Mouse (Mus musculus): ENCODE measurements at regions not wholly inside any gene's neighbourhood (a gene's known extent, or its start where the extent isn't known, plus 50 kb on each side); places are given as distances from the start of the nearest gene placed in this dataset.

GRCm38 (mm10) chr4:56064657-56065056 lies 532.4 kb upstream of the Klf4 start:
- Histone ChIP-seq H3K4me1 (ENCODE audit: control insufficient read depth, insufficient read depth, low read length) (no peaks in the 10 kb centered on the region), H3K27ac (ENCODE audit: low read depth, low read length) (no peak overlapping the region), H3K4me2 (ENCODE audit: low read depth) (no peak overlapping the region), H3K4me3 (ENCODE audit: low read depth, low read length) (no peak overlapping the region), H3K9me3 (ENCODE audit: control insufficient read depth, low read length) (no peaks in the 10 kb centered on the region), H3K27me3 (ENCODE audit: control insufficient read depth, insufficient read depth, low read length) (no peaks in the 10 kb centered on the region), H3K36me3 (ENCODE audit: control insufficient read depth, insufficient read depth, low read length) (no peaks in the 10 kb centered on the region), H3K9ac (ENCODE audit: low read length) (no peak overlapping the region)
- DNase-seq (ENCODE audit: low spot score) = no peak
- no peak for ATAC-seq (ENCODE audit: insufficient read depth, low FRiP score, low TSS enrichment)
- 87% methylated on average over 4 of the region's 4 CpGs for WGBS

DNA sequence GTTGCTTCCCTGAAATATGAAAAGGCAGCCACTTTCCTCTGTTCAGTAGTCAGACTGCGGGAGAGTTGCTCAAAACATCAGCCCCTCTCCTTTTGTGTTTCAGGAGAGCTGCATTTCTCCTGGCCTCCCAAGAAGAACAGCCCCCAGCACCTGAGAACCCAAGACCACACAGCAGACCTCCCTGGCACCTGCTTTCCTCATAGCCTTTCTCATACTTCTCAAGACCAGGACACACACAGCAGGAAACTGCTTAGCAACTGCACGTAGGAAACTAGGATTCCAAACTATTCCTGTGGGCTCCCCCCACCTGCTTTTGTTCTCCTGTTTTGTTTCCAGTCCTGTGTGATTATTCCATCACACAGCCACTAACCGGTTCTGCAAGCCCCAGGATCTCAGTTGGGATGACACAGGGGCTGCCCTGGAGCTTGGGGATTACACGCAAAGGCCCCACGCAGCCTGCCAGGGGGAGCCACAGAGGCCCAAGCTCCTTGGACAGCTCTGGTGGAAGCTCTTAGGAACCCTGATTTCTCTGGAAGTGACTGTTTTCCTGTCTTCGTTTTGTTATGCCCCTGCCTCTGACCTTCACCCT lies 519.6 kb upstream of the Klf4 start:
- WGBS = 41% methylated on average over 6 of the region's 6 CpGs
- DNase-seq (ENCODE audit: low spot score) = no peak
- no peaks in the 10 kb centered on the region for H3K36me3 ChIP-seq (ENCODE audit: control insufficient read depth, insufficient read depth, low read length)

DNA sequence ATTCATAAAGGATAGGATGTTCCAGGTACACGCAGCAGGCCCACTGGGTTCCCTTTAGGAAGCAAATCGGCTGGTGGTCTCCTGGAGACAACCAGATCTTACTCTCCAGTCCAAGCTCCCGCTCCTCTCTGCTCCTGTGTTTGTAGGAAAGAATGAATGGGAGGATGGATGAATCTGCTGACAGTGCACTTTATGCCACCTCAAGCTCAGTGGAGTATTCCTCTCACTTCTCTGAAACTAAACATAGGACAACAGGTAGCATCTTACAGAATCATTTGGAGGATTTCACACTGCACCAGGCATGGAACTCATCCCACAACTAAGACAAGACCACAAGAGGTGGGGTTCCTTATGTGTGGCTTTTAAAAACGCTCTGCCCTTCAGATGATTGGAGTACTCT lies 507.1 kb upstream of the Klf4 start:
- Histone ChIP-seq H3K4me2 (ENCODE audit: low read depth) (no peak overlapping the region), H3K9ac (ENCODE audit: low read length) (no peak overlapping the region), H3K4me3 (ENCODE audit: low read depth, low read length) (no peak overlapping the region), H3K4me1 (ENCODE audit: control insufficient read depth, insufficient read depth, low read length) (no peaks in the 10 kb centered on the region), H3K9me3 (ENCODE audit: control insufficient read depth, low read length) (no peaks in the 10 kb centered on the region), H3K27me3 (ENCODE audit: control insufficient read depth, insufficient read depth, low read length) (no peaks in the 10 kb centered on the region), H3K27ac (ENCODE audit: low read depth, low read length) (no peak overlapping the region), H3K36me3 (ENCODE audit: control insufficient read depth, insufficient read depth, low read length) (no peaks in the 10 kb centered on the region)
- ATAC-seq (ENCODE audit: insufficient read depth, low FRiP score, low TSS enrichment) (no peak), DNase-seq (ENCODE audit: low spot score) (no peak)
- WGBS = 94% methylated on average over 4 of the region's 4 CpGs

More for the DNA sequence above, 519.6 kb upstream of the Klf4 start:
- Histone ChIP-seq H3K4me2 (ENCODE audit: low read depth) (no peak overlapping the region), H3K9ac (ENCODE audit: low read length) (no peak overlapping the region), H3K4me3 (ENCODE audit: low read depth, low read length) (no peak overlapping the region), H3K4me1 (ENCODE audit: control insufficient read depth, insufficient read depth, low read length) (no peaks in the 10 kb centered on the region), H3K27ac (ENCODE audit: low read depth, low read length) (no peak overlapping the region), H3K27me3 (ENCODE audit: control insufficient read depth, insufficient read depth, low read length) (no peaks in the 10 kb centered on the region), H3K9me3 (ENCODE audit: control insufficient read depth, low read length) (no peaks in the 10 kb centered on the region)
- ATAC-seq (ENCODE audit: insufficient read depth, low FRiP score, low TSS enrichment) = no peak

GRCm38 (mm10) chr4:56036334-56036733 lies 504.1 kb upstream of the Klf4 start:
- Histone ChIP-seq H3K9me3 (ENCODE audit: control insufficient read depth, low read length) (no peaks in the 10 kb centered on the region), H3K4me2 (ENCODE audit: low read depth) (no peak overlapping the region), H3K4me3 (ENCODE audit: low read depth, low read length) (no peak overlapping the region), H3K4me1 (ENCODE audit: control insufficient read depth, insufficient read depth, low read length) (no peaks in the 10 kb centered on the region), H3K9ac (ENCODE audit: low read length) (no peak overlapping the region), H3K36me3 (ENCODE audit: control insufficient read depth, insufficient read depth, low read length) (no peaks in the 10 kb centered on the region), H3K27me3 (ENCODE audit: control insufficient read depth, insufficient read depth, low read length) (no peaks in the 10 kb centered on the region), H3K27ac (ENCODE audit: low read depth, low read length) (no peak overlapping the region)
- 88% methylated on average over 6 of the region's 6 CpGs for WGBS
- no peak for ATAC-seq (ENCODE audit: insufficient read depth, low FRiP score, low TSS enrichment)
- no peak for DNase-seq (ENCODE audit: low spot score)

GRCm38 (mm10) chr4:56035543-56035942 lies 503.3 kb upstream of the Klf4 start:
- Histone ChIP-seq H3K4me1 (ENCODE audit: control insufficient read depth, insufficient read depth, low read length) (no peaks in the 10 kb centered on the region), H3K4me3 (ENCODE audit: low read depth, low read length) (no peak overlapping the region), H3K9me3 (ENCODE audit: control insufficient read depth, low read length) (no peaks in the 10 kb centered on the region), H3K9ac (ENCODE audit: low read length) (no peak overlapping the region), H3K36me3 (ENCODE audit: control insufficient read depth, insufficient read depth, low read length) (no peaks in the 10 kb centered on the region), H3K4me2 (ENCODE audit: low read depth) (no peak overlapping the region), H3K27ac (ENCODE audit: low read depth, low read length) (no peak overlapping the region), H3K27me3 (ENCODE audit: control insufficient read depth, insufficient read depth, low read length) (no peaks in the 10 kb centered on the region)
- DNase-seq (ENCODE audit: low spot score) = no peak
- ATAC-seq (ENCODE audit: insufficient read depth, low FRiP score, low TSS enrichment) = no peak
- WGBS = 77% methylated on average over 5 of the region's 5 CpGs

GRCm38 (mm10) chr4:56028441-56028840 lies 496.2 kb upstream of the Klf4 start:
- H3K9me3 ChIP-seq (ENCODE audit: control insufficient read depth, low read length) = no peaks in the 10 kb centered on the region
- no peak overlapping the region for H3K4me2 ChIP-seq (ENCODE audit: low read depth)
- no peak for ATAC-seq (ENCODE audit: insufficient read depth, low FRiP score, low TSS enrichment)
- H3K4me1 ChIP-seq (ENCODE audit: control insufficient read depth, insufficient read depth, low read length) = no peaks in the 10 kb centered on the region
- no peak overlapping the region for H3K27ac ChIP-seq (ENCODE audit: low read depth, low read length)
- WGBS = 93% methylated on average over 3 of the region's 3 CpGs
- no peaks in the 10 kb centered on the region for H3K36me3 ChIP-seq (ENCODE audit: control insufficient read depth, insufficient read depth, low read length)
- H3K4me3 ChIP-seq (ENCODE audit: low read depth, low read length) = no peak overlapping the region
- no peak overlapping the region for H3K9ac ChIP-seq (ENCODE audit: low read length)
- DNase-seq (ENCODE audit: low spot score) = no peak
- no peaks in the 10 kb centered on the region for H3K27me3 ChIP-seq (ENCODE audit: control insufficient read depth, insufficient read depth, low read length)

- Histone ChIP-seq H3K9me3 (ENCODE audit: control insufficient read depth, low read length) (no peaks in the 10 kb centered on the region), H3K4me2 (ENCODE audit: low read depth) (no peak overlapping the region), H3K27me3 (ENCODE audit: control insufficient read depth, insufficient read depth, low read length) (no peaks in the 10 kb centered on the region), H3K4me1 (ENCODE audit: control insufficient read depth, insufficient read depth, low read length) (no peaks in the 10 kb centered on the region), H3K36me3 (ENCODE audit: control insufficient read depth, insufficient read depth, low read length) (no peaks in the 10 kb centered on the region), H3K27ac (ENCODE audit: low read depth, low read length) (no peak overlapping the region), H3K9ac (ENCODE audit: low read length) (no peak overlapping the region), H3K4me3 (ENCODE audit: low read depth, low read length) (no peak overlapping the region)
- ATAC-seq (ENCODE audit: insufficient read depth, low FRiP score, low TSS enrichment) (no peak), DNase-seq (ENCODE audit: low spot score) (no peak)
- whole genome bisulfite sequencing = 90% methylated on average over 6 of the region's 6 CpGs
Measured at GRCm38 (mm10) chr4:56027258-56027657, 495.0 kb upstream of the Klf4 start.

GRCm38 (mm10) chr4:56024478-56024877 lies 492.2 kb upstream of the Klf4 start:
- DNase-seq (ENCODE audit: low spot score) (no peak), ATAC-seq (ENCODE audit: insufficient read depth, low FRiP score, low TSS enrichment) (no peak)
- Histone ChIP-seq H3K36me3 (ENCODE audit: control insufficient read depth, insufficient read depth, low read length) (no peaks in the 10 kb centered on the region), H3K27ac (ENCODE audit: low read depth, low read length) (no peak overlapping the region), H3K9ac (ENCODE audit: low read length) (no peak overlapping the region), H3K4me2 (ENCODE audit: low read depth) (no peak overlapping the region), H3K4me3 (ENCODE audit: low read depth, low read length) (no peak overlapping the region), H3K27me3 (ENCODE audit: control insufficient read depth, insufficient read depth, low read length) (no peaks in the 10 kb centered on the region), H3K4me1 (ENCODE audit: control insufficient read depth, insufficient read depth, low read length) (no peaks in the 10 kb centered on the region), H3K9me3 (ENCODE audit: control insufficient read depth, low read length) (no peaks in the 10 kb centered on the region)

GRCm38 (mm10) chr4:56018212-56018611 lies 485.9 kb upstream of the Klf4 start:
- Histone ChIP-seq H3K36me3 (ENCODE audit: control insufficient read depth, insufficient read depth, low read length) (no peaks in the 10 kb centered on the region), H3K4me3 (ENCODE audit: low read depth, low read length) (no peak overlapping the region), H3K4me2 (ENCODE audit: low read depth) (no peak overlapping the region), H3K9ac (ENCODE audit: low read length) (no peak overlapping the region), H3K27me3 (ENCODE audit: control insufficient read depth, insufficient read depth, low read length) (no peaks in the 10 kb centered on the region), H3K9me3 (ENCODE audit: control insufficient read depth, low read length) (no peaks in the 10 kb centered on the region), H3K27ac (ENCODE audit: low read depth, low read length) (no peak overlapping the region), H3K4me1 (ENCODE audit: control insufficient read depth, insufficient read depth, low read length) (no peaks in the 10 kb centered on the region)
- ATAC-seq (ENCODE audit: insufficient read depth, low FRiP score, low TSS enrichment) = no peak
- WGBS = 95% methylated on average over 8 of the region's 8 CpGs
- DNase-seq (ENCODE audit: low spot score) = no peak

All from neural tube, embryonic 11.5 days (tissue).